Mouse (Mus musculus) C2C12 (cell line): Measurements from ENCODE around the gene Gm4559.
"Not testable (repeated sequence)": the region's sequence is repeated elsewhere in the genome, so short reads cannot be mapped to it uniquely, and the experiment has no call there.

Experiments used
- CEBPB ChIP-seq: IDR thresholded peaks from one replicate; pipeline ENCODE4 v1.6.1; 2011; ENCODE audit warnings: low read depth, mild to moderate bottlenecking, control low read depth, moderate library complexity
- CTCF ChIP-seq: IDR thresholded peaks from one replicate; pipeline ENCODE4 v1.5.1; 2011; ENCODE audit not compliant: control insufficient read depth, insufficient read depth, insufficient read length
- FOSL1 ChIP-seq: IDR thresholded peaks from one replicate; pipeline ENCODE4 v1.8.0; 2011; ENCODE audit warnings: mild to moderate bottlenecking, low read length; ENCODE audit not compliant: poor library complexity, insufficient read depth, severe bottlenecking
- MAX ChIP-seq: IDR thresholded peaks from one replicate; pipeline ENCODE4 v1.6.1; 2011; ENCODE audit warnings: mild to moderate bottlenecking, control low read depth
- MYOD1 ChIP-seq: IDR thresholded peaks from one replicate; pipeline ENCODE4 v1.6.1; 2011; ENCODE audit warnings: low read depth; ENCODE audit not compliant: control insufficient read depth, insufficient read length
- MYOG ChIP-seq: IDR thresholded peaks from one replicate; pipeline ENCODE4 v1.6.1; 2011; ENCODE audit not compliant: control insufficient read depth, insufficient read length; ENCODE audit errors: extremely low read depth

DNA sequence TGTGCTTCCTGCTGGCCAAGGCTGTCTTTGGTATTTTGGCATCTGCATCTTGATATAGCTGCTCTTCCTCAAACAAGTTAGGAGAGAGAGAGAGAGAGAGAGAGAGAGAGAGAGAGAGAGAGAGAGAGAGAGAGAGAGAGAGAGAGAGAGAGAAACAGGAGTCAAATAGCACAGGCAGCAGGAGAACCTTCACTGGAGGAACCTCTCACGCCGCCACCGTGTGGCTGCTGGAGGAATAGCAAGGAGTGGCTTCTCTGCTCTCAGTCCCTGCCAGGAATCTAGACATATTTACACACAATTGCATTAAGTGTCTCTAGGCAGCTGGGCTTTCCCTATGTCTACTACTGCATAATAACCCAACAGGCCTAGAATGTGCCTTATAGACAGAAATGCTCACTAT is 4.0 kb upstream of the Gm4559 start:
- TF ChIP-seq CTCF = peak; percentile 35
- not testable (repeated sequence) for TF ChIP-seq MYOD1, CEBPB, MAX, MYOG, FOSL1
